Mouse (Mus musculus): ENCODE data around the gene Pgam2.

The Pgam2 gene

DNA sequence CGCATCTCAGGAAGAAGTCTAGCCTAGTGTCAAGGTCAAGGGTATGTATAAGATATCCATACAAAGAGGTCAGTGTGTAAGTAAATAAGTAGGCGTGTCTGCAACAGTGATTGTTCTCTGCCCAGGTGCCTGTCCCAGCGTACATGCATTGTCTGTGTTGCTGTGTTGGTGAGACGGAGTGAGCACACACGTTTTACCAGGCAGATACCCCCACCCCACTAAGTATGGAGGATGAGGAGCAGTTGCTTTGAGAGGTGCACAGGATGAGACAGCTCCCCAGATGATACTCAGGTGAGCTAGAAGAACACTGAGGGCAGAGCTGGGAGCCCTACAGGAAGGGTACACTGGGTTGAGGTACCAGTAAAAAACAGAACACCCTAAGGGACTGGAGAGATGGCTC, 641 bp upstream of the Pgam2 start:
- DNase-seq = no peak

DNA sequence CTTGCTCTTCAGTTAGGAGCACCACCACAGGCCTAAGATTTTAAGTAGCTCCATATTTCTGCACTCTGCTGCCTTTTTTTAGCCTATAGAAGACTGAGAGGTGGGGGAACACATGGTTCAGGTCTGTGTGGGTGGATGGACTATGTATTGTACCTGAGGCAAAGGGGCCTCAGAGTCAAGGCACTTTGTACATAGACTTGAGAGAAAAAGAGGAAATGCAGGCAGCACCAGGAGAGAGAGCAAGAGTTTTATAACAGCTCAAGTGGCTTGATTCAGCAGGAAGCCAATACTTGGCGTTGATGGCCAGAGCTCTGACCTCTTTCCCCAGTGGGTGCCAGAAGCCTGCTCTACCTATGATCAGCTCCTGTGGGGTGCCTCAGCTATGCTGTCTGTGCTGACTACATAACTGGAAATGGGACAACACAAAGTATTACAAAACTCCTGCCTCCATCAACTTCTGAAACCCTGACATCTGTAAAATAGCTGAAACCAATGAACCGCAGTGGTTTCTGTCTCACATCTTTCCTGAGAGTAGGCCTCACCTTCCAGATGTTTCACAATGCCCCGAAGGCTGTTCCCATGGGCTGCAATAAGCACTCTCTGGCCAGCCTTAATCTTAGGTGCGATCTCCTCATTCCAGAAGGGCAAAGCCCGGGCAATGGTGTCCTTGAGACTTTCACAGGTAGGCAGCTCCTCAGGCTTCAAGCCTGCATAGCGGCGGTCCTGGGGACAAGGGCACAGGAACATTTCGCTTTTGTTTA, 896 bp downstream of the Pgam2 start:
- peak in 1 of 2 experiments; percentile 21 for DNase-seq

DNA sequence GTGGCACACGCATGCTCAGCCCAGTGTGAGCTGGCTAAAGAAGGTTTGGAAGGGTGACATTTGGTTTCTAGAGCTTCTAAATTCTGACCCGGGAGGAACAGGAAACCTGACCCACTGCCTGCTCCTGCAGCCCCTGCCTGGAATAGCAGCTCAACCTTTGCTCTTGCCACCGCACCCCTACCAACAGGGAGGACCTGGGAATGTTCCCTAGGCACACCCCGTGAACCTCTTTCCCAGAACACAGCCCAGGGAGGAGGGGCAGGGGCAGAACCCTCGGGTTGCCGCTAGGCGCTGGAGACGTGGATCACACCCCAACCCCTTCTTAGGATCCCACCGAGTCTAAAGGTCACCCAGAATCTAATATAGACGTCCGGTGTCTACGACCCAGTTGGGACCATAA, 1.5 kb downstream of the Pgam2 start:
- DNase-seq = peak in 1 of 2 experiments; percentile 27

DNA sequence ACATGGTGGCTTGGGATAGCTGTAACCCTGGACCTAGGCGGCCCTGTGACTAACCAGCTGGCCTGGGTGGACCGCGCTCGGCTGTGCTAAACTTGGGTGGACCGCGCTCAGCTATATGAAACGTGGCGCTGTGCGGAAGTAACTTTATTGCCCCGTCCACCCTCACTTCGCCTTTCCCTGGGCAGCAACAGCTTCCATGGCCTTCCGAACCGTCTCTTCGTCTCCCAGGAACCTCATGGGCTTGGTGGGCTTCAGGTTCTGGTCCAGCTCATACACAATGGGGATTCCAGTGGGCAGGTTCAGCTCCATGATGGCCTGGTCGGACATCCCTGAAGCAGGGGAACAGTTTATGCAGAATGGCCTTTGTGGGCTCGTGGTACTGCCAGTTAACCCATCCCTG, 2.0 kb downstream of the Pgam2 start:
- DNase-seq = no peak

DNA sequence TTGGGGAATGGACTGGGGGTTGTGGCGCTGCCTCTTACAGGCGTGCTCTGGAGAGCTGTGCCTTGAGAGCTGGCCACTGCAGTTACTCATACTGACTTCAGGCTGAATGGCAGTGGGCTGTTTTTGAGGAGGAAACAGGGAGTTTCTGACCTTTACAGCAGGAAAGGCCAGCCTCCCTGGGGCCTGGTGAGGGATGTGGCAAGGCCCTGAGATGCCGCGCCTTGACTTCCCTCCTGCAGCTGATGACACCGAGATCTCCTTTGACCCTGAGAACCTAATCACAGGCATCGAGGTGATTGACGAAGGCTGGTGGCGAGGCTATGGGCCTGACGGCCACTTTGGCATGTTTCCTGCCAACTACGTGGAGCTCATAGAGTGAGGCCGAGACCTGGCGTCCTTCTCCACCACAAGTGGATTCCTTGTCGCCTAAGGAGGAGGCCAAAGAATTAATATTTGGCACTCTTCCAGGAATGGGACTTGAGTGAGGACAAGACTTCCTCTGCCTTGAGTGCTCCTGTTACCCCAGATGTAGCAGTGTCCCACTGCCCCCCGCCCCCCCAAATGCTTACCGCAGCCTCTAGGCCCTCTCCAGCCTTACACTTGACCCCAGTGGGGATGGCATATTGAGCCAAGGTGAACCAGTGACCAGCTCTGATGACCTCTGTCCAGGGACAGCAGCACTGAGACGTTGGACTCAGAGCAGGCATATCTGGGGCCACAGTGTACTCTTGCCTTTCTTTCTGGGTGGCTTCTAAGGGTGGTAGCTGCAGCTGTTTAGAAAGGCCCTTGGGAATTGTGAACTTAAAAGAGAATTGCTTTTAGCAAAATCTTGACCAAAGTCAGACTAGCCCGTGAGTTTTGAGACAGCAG, 3.7 kb downstream of the Pgam2 start:
- no peak for DNase-seq

DNA sequence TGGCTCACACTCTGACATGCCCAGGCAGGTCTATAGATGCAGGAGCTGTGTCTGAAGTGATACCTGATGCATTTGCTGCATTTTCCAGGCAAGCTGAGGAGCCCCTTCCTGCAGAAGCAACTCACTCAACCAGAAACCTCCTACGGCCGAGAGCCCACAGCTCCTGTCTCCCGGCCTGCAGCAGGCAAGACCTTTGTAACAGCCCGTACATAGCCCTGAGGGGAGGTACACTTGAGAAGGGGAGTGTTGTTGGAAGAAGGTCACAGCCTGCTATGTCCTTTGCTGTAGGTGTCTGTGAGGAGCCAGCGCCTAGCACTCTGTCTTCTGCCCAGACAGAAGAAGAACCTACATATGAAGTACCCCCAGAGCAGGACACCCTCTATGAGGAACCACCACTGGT, 5.6 kb downstream of the Pgam2 start:
- DNase-seq = no peak

DNA sequence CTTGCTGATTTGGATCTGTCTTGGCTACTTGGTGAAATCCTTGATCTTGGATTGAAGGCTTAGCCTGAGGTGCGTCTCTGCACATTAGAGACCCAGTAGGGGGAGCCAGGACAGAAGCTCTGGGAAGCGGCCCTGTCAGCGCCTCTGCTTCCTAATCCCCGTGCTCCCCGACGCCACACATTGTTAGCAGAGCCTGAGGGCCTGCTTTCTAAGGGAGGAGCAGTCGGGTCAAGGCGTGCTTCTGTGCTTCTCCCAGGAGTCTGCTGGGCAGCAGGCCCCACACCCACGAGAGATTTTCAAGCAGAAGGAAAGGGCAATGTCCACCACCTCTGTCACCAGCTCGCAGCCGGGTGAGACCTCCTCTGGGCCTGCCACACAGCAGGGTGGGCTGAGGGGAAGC, 6.2 kb downstream of the Pgam2 start:
- DNase-seq = peak in 1 of 2 experiments; percentile 29

DNA sequence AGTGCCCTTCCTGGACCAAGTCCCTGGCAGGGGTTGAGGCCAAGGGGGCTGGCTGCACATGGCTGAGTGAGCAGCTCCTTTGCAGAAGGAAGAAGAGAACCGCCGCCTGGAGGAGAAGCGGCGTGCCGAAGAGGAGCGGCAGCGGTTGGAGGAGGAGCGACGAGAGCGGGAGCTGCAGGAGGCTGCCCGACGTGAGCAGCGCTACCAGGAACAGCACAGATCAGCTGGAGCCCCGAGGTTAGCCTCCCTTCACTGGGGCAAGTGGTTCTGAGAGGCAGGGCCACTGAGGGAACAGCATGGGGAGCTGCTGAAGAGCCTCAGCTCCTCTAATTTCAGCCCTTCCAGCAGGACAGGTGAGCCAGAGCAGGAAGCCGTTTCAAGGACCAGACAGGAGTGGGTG, 6.6 kb downstream of the Pgam2 start:
- no peak for DNase-seq

DNA sequence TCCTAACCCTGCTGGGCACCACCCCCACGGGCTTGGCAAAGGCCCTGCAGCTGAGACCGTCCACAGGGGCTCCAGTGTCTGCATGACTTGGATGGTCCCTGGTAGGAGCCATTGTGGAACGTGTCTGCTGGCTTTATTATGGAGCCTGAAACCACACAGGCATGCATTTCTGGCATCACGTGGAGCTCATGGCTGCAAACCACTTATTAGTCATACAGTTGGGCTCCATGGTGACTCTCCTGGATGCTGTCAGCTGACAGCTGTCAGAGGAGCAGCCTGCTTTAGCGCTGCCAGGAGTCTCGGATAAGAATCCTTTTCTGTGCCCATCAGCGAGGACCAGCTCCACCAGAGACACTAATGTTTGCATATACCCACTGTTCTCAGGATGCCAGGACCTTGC, 7.8 kb downstream of the Pgam2 start:
- no peak for DNase-seq

DNA sequence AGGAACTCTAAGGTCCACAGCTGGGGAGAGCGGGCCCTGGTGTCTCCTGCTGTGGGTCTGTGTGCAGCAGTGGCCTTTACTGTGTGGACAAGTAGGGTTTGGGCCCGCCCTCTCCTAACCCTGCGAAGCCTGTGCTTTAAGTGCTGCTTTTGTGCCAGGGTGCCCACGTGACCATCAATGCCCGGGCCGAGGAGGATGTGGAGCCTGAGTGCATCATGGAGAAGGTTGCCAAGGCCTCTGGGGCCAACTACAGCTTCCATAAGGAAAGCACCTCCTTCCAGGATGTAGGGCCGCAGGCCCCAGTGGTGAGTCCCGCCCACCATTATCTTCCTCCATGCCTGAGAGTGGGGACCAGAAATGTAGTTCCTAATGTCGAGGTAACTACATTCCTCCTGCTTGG, 8.2 kb downstream of the Pgam2 start:
- DNase-seq = no peak

DNA sequence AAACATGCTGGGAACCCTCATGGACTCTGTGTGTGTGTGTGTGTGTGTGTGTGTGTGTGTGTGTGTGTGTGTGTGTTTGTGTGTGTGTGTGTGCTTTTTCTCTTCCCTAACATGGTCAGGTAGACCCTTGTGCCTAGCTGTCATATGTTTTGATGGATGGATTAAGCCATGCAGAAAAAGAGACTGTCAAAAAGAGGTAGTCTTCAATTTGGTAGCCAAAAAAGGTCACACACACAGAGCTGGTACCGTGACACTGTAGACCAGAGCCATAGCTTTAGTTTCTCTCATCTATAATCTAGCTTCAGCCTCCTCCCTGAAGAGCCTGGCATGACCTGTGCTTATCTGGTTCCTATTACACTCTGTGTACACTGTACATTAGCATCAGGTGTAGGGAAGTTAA, 13.1 kb downstream of the Pgam2 start:
- DNase-seq = no peak

DNA sequence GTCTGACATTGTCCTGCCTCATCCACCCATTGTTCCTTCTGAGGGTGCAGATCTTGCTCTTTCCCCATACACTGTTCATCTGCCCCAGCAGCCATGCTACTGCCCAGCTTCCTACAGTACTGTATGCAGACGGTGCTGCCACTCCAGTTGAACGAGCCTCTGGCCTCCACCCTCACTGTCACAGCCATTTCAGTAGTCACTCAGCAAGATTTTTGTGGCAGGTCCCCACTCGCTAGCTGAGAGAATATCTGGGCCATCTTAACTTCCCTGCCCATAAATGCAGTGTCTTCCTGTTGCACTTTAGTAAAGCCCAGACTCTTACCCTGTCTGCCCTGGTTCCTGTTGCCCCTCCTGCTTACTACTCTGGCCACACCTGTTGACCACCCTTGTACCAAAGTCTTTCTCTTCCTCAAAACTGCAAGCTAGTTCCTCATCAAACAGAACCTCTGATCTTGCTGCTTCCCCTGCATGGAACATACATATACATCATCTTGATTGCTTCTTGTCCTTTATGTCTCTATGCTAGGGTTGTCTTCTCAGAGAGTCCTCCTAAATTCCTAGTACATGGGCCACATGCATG, 13.7 kb downstream of the Pgam2 start:
- no peak for DNase-seq

DNA sequence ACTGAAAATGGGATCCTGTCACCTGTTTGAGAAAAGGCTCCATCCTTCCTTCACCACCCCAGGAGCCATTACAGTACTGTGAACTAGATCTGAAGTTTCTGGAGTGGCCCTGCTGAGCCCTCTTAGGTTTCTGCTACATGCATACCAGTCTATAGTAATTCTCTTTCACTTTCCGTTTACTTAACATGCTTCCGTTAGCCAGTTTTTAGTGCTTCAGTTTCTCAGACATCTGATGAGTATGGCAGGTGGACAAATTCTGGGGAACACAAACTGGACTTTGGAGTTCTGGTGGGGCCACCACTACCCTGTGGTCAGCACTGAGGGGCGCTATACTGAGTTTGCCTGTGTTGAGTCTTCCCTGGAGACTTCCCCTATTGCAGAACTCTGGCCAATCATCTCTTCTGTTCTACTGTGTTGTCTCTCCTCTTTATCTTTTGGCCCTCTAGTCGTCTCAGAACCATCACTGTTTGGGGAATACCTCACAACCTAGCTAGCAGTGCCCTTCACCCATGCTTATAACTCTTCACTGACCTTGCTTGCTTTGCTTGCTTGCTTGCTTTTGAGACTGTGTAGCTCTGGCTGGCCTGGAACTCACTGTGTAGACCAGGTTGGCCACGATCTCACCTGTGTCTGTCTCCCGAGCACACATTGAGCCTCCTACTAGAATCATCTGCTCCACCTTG, 14.3 kb downstream of the Pgam2 start:
- no peak for DNase-seq

DNA sequence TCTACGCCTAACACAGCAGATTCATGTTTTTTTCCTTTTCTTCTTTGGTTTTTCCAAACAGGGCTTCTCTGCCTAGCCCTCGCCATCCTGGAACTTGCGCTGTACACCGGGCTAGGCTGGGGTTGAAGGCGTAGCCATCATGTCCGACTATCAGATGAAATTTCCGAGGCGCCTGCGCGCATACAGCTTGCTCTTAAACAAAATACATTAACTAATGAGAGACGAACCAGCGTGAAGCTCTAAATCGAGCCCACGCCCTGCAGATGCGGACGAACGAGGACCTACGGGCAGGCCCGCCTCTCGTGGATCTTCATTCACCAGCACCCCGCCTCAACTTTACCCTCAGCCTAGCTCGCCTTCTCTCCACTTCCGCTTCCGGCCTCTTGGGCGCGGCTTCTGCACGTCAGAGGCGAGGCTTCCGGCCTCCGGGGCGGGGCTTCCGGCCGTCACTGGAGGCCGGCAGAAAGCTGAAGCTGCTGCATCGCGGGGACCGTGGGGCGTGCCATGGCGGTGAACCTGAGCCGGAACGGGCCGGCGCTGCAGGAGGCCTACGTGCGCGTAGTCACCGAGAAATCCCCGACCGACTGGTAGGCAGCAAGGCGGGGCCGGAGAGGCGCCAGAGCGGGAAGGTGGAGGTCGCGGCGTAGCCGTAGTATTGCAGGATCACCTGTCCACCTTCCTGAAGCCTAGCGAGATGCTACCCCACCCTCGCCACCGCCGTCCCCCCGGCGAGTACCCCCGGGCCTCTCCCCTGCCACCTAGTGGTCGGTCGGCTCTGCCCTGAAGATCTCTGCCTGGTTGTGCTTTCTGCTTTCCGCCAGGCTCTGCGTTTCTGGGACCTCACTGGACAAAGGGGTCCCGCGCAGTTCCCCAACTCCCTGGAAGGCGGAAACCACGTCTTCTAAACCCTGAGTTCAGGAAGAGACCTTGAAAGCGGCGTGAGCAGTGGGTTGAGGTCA, 15.2 kb downstream of the Pgam2 start, which contains the start of gene Dbnl:
Gene Dbnl, plus strand, starts transcription at position 433 of the 959 bp plus-strand sequence.
- peak; percentile 97 to 99 for DNase-seq

DNA sequence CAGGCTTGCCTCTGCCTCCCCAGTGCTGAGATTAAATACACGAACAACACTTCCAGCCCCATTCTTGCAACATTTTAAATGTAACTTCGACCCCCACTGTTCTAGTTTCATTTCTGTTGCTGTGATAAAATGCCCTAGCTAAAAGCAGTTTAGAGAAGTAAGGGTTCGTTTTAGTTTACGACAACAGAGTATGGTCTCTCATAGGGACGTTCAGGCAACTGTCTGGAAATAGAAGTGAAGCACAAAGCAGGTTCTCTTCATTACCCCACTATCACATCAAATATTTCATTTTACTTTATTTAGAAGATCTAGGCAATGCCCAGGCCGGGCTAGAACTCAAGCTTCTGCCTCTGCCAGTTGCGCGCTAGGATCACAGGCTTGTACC, 15.9 kb downstream of the Pgam2 start:
- DNase-seq = no peak

DNA sequence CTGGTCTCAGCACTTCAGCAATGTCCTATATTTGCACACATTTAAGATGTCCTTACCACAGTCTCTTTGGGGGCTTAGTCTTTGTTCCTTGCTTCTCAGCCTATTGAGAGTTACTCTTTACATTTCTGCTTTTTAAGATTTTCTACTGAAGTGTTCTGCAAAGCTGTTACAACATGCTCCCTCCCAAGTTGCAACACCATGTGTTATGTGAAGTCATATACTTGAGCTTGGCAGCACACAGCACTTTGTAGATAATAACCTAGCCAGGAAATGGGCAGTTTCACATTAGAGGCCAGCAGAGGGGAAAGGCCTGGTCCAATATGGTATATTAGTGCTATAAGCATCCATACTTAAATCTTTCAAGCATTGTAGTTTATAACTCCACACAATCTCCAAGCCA, 17.8 kb downstream of the Pgam2 start:
- DNase-seq = no peak

DNA sequence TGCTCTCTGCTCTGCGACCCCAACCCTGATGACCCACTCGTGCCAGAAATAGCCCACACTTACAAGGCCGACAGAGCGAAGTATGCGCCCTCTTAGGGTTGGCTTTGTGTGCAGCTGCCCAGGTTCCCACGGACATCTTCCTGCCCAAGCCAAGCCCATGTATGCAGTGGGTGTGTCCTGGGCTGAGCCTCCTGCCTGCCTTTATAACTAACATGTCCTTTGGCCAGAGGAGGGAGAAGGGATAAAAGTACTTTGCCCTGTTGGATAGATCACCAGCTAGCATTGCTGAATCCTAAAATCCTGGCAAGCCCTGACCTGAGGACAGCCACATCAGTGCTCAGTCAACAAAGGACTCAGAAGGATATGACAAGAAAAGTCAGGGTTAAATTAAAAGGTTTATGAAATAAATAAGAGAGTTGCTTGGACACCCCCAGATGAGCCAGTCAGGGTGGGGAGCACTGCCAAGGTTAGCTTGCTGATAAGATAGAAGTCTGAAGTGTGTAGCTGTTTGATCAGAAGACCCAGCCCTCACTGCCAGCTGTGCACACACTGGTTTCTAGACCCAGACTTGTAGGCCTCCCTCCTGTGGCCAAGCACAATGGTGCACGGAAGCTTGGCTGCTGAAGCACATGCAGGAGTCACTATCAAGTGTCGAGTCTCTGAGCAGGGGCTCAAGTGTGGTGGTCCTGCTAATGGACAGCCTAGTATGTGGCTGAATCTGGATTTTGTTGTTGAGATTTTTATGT, 21.2 kb downstream of the Pgam2 start:
- peak; percentile 35 to 41 for DNase-seq

DNA sequence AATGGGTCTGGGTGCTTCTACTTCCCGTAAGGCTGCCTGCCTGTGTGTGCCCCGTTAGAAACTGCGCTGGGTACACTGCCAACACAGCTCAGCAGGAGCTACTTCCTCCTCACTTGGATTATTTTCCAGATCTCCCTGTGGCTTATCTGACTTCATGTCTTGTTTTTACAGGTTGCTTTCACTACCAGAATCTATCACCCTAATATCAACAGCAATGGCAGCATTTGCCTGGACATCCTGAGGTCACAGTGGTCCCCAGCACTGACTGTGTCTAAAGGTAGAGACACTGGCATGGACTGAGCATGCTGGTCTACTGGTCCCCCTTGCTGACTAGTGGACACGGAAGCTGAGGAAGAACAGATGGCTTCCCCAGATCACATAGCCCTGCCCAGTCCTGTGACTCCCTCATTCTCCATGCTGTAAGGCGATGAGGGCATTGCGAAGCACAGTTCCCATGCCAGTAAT, 23.5 kb downstream of the Pgam2 start:
- DNase-seq = no peak

DNA sequence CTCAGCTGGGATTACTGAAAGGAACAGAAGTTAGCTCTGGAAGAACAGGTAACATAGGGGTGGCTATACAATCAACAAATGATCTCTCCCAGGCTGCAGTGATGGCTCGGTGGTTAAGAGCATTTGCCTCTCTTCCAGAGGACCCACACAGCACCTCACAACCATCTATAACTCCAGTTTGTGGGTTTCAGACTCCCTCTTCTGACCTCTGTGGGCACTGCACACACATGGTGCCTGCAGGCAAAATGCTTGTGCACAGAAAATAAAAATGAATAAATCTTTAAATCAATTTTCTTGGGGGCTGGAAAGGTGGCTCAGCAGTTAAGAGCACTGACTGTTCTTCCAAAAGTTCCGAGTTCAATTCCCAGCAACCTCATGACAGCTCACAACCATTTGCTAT, 25.1 kb downstream of the Pgam2 start:
- peak in 1 of 2 experiments; percentile 53 for DNase-seq

DNA sequence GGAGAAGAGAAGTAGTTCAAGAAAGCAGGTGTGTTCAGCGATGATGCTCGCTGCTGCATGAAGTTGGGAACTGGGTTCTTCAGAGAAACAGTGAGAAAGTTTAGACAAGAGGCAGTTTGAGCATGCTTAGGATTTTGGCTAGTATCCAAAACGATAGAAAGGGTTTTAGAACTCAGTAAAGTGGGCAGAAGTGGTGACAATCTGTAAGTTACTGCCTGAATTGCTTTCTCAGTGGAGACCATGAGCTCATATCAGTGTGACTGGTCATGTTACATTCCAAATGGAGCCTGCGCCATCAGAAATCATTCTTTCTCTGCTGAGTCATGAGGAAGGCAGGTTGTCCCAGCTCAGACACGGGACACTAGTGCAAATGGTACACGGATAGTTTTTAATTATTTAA, 37.5 kb downstream of the Pgam2 start:
- DNase-seq = no peak

DNA sequence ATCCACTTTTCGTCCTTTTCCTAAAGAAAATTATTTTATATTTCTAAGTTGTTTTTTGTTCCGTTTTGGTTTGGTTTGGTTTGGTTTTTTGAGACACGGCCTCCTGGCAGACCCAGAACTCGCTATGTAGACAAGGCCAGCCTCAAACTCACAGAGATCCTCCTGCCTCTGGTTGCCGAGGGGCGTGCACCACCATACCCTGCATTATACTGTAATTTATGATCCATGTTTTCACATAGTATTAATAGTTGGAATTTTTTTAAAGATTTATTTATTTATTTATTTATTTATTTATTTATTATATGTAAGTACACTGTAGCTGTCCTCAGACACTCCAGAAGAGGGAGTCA, 40.9 kb downstream of the Pgam2 start:
- no peak for DNase-seq

All from kidney, postnatal 36 days (tissue).